Mouse (Mus musculus): ENCODE results near the gene Lsm2.
"Not testable (repeated sequence)": the region's sequence is repeated elsewhere in the genome, so short reads cannot be mapped to it uniquely, and the experiment has no call there.

Lsm2 gene

DNA sequence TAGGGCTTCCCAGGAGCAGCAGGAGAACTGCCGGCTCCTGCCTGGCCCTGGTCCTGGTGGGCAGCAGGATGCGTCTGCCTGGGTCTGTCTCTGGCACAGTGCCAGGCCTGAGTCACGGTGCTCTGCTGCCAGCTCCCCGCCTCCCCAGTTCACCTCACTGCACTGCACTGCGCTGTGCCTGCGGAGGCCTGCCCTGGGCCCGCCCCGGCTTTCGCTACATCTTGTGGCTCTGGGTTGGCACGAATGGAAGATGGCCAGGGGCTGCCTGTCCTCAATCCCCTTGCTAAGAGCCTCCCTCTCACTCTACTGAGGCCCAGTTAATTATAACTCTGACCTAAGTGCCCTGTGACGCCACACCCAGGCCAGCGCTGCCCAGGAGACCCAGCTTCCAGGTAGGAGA, 34.7 kb downstream of the Lsm2 start, which contains the start of gene Vwa7:
TSS of gene Vwa7 (plus strand) at position 204 of the 400 bp plus-strand sequence.
- no peak for DNase-seq

DNA sequence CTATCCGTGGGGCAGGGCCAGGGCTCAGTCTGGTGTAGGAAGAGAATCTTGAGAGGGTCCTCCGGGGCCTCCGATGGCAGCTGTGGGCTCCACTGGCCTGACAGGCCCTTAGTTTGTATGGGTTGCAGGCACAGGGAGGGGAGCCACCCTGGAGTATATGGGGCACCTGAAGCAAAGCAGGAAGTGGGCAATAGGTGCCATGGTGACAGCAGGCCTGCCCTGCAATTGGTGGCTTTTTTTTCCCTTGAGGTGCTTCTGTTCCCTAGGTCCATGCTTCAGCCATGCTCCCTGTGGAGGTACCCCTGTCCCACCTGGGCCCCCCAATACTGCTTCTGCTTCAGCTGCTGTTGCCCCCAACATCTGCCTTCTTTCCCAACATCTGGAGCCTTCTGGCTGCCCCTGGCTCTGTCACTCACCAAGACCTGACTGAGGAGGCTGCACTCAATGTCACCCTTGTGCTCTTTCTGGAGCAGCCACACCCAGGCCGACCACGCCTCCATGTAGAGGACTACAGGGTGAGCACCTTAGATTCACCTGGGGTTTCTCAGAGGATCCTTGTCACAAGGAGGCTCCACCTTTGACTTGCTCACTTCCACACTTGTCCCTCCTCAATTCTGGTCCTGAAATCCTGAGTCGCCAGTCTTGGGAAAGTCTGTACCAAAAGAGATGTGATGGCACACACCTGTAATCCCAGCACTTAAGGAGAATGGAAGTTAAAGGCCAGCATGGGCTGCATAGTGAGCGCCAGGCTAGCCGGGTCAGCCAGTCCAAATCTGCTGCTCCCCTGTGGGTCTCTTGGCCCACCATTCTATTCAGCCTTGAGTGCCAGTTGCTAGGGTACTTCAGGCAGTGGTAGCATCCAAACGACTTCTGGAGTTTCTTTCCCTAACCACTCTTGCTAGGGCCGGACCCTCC, 35.4 kb downstream of the Lsm2 start:
- peak; percentile 52 for DNase-seq

DNA sequence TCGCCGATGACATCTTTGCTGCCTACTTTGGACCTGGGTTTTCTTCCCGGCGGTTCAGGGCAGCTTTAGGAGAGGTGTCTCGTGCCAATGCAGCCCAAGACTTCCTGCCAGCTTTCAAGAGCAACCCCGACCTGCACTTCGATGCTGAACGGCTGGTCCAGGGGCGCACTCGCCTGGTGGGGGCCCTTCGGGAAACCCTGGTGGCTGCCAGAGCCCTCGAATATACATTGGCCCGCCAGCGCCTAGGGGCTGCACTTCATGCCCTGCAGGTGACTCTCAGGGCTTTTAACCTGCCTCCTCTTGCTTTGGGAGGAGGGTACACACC, 36.0 kb downstream of the Lsm2 start:
- DNase-seq: no peak

DNA sequence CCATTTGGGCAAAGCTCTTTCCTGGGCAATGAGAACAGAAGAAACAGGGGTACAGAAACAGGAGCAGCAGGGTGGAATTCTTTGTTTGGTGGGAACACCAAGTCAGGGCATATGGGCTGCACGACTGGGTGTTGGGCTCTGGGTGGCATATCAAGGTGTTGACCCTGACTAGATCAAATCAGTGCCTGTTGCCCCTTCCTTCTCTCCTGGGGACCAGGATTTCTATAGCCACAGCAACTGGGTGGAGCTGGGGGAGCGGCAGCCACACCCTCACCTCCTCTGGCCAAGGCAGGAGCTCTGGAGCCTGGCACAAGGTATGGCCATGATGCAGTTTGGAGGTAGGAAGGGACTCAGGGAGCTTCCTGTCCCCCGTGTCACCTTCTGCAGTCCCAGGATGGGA, 36.5 kb downstream of the Lsm2 start:
- no peak for DNase-seq

DNA sequence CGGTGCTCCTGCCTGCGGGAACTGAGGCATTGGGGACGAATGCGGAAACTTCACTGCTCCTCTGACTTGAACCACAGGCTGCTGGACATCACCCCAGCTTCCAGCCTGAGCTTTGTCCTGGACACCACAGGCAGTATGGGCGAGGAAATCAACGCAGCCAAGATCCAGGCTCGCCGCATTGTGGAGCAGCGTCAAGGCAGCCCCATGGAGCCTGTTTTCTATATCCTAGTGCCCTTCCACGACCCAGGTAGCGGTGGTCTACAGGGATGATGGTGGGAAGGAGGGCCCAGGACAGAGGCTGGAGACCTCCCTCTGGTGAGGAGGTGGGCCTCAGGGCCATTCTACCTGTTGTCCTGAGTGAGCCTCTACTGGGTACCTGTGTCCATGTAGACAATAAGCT, 38.2 kb downstream of the Lsm2 start:
- no peak for DNase-seq

DNA sequence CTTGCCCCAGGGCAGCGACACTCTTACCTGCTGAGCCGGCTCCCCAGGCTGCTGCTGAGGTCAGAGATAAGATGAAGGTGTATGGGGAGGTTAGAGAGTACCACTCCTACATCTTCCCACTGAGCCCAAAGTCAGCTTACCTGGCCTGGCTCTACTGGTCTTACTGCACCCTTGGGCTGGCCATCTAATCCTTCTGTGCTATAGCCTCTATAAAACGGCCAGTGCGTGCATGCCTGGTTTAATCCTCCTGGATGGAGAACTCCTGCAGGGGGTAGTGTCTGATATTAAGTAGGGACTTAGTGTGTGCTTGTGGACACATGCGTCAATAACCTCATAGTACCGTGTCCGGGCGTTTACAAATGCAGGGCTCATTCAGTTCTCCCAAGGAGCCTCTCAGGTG, 38.9 kb downstream of the Lsm2 start:
- DNase-seq: no peak

DNA sequence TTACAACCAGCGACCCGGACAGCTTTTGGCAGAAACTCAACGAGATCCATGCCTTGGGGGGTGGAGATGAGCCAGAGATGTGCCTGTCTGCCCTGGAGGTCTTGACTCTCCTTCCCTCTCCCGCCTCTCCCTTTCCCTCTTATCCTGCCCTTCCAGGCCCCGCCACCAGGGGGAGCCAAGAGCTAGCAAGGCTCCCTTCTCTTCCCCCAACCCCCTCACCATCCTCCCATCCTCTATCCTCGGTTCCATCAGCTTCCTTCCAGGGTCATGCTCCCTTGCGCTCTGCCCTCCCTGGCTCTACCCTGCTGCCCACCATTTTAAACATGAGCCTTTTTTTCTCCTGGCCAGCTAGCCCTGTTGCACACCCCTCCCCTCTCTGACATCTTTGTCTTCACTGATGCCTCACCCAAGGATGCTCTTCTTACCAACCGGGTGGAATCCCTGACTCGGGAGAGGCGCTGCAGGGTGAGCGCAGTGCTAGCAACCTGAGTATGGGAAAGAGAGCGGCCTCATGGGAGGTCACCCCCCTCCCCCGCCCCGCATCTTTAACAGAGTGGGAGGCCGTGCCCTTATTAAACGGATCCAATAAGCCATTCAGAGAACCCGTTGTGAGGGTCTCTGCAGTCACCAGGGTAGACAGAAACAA, 39.6 kb downstream of the Lsm2 start:
- DNase-seq: peak; percentile 97

DNA sequence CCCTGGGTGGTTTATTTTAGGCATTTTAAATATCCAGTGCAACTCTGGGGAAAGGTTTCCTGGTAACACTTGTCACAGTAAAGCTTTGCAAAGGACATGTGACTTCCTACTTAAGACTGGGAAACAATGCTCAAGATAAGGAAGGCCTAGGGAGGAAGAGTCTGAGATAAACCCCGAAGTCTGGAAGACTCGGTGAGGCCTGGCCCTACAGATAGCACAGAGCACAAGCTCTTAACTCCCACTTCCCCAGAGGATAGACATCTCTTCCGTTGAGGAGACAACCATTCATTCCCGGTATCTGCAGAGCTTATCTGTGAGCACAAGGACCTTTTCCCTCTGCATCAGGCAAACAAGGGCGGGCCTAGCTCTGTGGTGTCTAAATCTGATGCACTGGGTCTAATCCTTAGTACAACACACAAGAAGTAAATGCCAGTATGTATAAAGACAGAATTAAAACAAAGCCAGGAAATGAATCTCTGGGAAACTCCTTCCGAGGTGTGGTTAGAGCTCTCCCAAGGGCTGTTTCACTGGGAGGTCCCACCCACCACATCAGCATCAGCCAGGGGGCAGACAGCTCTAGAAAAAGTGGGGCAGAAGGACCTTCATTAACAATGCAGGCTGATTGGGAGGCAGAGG, 40.3 kb downstream of the Lsm2 start:
- no peak for DNase-seq

DNA sequence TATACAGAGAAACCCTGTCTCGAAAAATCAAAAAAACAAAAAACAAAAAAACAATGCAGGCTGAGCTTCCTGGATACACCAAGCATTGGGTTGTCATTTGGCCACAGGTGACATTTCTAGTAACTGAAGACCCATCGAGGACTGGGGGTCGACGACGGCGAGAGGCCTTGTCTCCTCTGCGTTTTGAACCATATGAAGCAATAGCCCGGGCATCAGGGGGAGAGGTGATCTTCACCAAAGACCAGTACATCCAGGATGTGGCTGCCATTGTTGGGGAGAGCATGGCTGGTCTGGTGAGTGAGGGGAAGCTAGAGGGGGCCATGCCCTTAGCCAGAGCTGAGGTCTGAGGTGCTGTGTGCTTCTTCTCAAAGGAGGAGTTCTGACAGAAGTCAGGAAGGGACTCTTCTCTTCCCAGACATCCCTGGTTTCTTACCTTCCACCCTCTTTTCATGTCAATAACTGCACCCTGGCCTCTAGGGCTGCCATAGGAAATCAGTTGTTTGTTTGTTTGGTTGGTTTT, 40.9 kb downstream of the Lsm2 start:
- DNase-seq: no peak

DNA sequence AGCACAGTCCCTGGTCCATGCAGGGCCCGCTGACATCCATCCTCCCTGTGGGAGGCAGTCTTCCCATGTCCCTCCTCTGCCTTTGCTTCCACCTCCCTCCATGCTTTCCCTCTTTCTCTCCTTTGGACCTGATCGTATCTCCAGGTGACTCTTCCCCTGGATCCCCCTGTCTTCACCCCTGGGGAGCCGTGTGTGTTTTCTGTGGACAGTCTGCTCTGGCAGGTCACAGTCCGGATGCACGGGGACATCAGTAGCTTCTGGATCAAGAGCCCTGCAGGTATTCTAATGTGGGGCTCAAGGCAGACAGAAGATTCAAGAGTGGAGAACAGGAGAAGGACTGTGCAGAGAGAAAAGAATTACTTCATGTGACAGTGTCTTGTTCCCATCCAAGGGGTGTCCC, 41.6 kb downstream of the Lsm2 start:
- DNase-seq: no peak

DNA sequence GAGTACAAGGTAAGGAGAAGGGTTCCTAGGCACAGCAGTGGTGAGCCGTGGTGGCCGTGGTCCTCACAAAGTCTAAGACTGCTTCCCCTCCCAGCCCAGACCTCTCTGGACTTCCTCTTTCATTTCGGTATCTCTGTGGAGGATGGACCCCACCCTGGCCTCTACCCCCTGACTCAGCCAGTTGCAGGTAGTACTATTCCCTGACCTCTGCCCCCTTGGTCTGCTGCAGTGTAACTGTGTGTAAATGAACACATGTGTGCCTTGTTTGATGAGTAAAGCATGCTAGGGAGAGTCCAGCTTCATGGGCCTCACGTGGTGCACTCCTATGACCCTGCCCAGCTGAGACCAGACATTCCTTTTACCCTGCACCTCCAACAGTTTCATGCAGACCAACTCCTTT, 42.1 kb downstream of the Lsm2 start:
- DNase-seq: no peak

DNA sequence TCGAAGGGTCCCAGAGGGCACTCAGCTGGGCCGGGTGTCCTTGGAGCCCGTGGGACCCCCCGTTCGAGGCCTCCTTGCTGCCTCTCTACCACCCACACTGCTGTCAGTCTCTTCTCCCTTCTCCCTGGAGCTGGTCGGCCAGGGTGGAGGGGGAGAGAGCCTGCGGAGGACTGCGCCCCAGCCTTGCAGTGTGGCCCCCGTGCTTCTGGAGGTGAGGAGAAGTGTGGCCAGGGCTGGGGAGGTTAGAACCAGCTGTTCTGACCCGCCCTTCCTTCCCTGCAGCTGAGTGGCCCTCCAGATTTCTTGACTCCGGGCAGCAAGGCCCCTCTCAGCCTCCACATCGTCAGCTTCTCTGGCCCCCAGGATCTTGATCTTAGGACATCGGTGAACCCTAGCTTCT, 42.6 kb downstream of the Lsm2 start:
- DNase-seq: no peak

DNA sequence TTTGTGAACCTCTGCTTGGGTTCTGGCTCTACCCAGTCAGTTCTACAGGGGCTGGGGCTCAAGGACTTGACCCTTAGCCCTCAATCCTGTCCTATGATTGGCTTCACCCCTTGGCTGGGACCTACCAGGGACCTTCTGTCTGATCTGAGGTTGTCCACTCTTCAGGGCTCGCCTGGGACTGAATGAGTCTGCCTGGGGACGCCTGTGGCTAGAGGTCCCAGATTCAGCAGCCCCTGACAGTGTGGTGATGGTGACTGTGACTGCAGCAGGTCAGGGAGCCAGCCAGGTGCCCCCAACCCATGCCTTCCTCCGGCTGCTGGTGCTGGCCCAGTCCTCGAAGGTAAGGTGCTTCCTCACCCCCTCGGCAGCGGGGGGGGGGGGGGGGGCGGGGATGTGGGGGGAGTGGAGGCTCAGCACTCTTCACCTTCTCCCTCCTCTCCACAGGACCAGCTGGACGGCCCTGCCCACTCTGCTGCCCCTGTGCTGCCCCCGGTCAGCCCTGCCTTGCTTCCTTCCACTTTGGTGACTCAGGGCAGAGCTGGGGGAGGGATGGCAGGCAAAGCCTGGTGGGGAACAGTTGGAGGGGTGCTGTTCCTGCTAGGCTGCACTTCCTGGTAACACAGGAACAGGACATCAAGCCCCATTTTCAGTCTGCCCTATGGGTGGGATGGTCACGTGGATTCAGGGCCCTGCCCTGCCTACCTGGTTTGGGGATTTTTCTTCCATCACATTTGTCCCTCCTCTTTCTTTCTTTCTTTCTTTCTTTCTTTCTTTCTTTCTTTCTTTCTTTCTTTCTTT, 43.2 kb downstream of the Lsm2 start:
- DNase-seq: no peak

DNA sequence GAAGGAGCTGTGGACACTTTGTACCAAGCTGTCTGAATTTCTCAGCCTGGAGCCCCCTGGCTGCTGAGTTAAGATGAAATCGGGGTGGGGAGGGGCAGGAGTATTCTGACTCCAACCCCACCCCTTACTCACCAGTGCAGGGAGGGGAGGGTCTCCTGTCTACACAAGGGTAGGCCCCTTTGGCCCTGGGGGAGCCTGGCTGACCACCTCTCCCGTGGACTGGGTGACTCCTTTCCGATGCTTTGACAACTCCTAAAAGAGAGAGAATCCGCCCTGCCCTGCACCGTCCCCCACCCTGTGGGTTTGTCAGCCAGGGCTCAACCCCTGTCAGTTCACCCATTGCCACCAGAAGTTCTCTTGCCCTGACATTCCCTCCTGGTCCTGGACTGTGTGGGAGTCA, 44.5 kb downstream of the Lsm2 start:
- DNase-seq: no peak

DNA sequence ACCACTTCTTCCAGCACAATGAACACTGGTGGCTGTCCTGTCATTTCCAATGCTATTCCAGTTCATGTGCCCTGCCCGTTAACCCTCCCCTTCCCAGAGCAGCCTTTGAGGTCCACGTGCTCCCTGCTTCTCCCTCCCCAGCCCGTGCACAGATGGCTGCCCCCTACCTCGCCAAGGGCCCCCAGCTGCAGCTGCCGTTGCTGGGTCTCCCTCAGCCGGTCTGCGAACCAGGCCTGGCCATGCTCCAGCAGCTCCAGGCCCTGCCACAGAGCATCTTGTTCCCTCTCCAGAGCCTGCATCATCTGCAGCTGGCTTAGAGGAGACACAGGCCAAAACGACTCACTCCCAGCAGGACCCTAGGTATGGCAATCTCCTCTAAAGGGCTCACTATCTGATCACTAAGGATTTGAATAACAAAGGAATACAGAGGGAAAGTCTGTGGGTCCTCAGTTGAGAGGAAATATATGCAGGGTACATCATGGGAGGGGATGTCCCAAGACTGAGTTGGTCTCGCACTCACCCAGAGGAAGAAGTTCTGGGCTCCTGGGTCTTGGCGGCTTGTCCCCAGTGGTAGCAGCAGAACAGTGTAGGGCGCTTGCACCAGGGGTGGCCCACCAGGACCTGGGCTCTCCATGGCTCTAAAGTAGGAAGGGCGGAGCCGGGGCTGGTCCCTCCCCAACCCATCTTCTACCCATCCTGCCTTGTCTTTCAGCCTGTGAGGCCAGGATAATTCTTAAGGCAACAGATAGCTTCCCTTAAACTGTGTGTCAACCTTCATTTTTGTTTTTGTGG, 45.8 kb downstream of the Lsm2 start, which contains the start of gene Sapcd1:
TSS of gene Sapcd1 (minus strand) at position 740 of the 792 bp plus-strand sequence.
- peak; percentile 59 for DNase-seq

DNA sequence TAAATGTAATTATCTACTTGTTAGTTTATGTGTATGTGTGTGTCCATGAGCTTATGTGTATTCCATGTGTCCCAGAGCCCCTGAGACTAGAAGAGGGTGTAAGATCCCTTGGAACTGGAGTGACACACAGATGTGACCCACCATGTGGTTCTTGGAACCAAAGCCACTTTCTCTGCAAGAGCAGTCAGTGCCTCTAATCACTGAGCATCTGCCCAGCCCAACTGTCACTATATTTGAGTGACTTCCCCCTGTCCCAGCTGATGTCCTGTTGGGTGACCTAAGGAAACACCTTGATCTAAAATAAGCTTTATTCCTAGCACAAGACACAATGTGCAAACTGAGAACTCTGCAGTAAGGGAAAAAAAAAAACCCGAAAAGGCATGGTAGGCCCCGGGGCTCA, 46.7 kb downstream of the Lsm2 start:
- no peak for DNase-seq

DNA sequence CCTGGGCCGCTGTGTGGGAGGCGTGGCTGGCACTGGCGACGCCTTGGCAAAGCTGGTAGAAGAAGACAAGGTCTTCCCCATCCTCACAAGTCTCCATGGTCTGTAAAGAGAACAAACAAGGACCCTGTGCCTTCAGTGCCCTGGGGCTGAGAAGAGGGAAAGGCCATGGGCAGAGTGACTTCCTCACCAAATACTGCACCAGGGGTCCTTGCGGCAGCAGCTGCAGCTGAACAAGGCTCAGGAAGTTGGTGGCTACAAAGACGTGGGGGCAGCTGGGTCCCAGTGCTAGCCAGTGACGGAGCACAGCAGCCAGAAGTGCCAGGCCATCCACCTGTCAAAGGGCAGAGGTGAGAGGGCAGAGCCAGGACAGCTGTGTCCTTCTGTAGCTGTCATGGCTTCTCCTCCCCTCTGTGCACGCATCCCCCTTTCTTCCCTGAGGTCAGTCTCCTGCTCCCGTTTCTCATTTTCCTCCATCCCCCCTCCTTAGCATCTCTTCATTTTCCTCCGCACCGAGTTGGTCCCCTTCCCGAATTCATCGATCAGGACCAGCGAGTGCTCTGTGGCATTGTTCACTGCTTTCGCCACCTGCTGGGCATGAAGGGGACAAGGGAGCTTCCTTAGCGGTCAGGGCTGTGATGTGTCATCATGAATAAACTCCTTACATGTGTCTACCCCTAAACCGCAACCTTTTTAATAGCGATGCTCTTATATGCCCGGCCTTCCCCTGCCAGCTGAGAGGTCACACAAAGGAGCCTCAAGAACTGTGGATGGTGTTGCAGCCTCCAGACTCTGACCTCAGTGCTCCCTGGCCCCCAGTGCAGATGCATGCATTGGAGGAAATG, 48.2 kb downstream of the Lsm2 start:
- peak; percentile 61 for DNase-seq

DNA sequence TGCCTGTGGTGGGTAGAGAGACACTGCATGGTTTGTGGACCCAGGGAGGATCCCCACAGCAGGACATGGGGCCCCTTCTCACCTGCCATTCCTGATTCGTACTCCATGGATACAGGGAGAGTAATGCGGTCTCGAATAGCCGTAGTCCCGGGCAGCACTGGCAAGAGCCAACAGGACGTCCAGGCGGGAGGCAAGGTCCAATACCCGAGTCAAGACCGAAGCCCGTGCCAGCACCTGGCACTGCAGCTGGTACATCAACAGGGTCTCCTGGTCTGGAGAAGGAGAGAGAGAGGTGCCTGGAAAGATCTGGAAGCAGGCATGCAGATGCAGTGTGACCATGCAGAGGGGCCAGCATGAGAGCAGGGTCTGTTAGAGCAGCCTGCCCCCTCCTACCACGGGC, 49.6 kb downstream of the Lsm2 start:
- DNase-seq: no peak

DNA sequence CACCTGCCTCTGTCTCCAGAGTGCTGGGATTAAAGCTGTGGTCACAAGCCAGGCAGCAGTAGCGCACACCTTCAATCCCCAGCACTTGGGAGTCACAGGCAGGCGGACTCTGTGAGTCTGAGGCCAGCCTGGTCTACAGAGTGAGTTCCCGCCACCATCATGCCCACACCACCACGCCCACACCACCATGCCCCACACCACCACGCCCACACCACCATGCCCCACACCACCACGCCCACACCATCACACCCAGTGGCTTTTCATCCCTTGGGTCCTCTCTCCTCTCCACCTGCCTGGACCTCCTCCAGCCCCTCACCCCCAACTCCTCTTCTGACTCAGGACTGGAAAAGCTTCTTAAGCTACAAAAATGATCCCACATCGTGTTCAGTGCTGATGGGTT, 50.2 kb downstream of the Lsm2 start:
- DNase-seq: no peak

DNA sequence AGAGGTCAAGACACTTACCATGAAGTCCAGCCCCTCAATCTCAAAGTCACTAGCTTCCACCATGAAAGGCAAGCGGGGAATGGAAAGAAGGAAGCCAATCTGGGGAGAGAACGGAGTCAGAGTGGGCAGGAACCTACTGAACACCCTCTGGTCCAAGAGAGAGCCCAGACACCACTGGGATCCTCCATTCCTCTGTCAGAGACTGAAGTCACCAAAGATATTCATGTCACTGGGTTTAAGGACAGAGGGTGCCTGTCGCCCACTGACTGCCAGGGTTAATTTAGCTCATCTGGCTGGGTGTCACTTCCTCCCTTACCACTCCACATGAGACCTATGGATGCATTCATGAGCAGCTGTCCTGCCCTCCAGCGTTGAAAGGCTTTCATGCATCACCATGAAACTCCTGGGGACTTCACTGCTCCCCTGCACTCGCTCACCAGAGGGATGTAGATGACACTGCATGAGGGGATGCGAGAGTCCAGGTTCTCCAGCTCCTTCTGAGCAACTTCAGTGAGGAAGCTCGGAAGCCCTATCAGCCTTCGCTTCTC, 50.7 kb downstream of the Lsm2 start:
- no peak for DNase-seq

DNA sequence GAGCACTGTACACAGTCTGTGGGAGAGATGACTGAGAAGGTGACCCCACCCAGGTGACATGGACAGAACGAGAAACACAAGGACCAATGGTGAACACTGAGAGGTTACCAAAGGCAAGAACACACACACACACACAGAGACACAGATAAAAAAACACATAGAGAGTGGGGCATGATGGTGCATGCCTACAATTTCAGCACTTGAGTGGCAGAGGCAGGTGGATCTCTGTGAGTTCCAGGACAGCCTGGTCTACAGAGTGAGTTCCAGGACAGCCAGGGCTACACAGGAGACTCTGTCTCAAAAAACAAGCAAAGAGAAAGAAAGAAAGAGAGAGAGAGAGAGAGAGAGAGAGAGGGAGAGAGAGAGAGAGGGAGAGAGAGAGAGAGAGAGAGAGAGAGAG, 52.0 kb downstream of the Lsm2 start:
- DNase-seq: not testable (repeated sequence)
